Mouse (Mus musculus) heart, postnatal 36 days (tissue): Measurements from ENCODE around the gene Oscp1. TPM values are rescaled to one million over a fixed set of nuclear protein-coding genes. Genes with fewer than 3 reads are reported as not detected.

Experiments used
- DNase-seq, 2 experiments: peaks; one replicate each; pipeline ENCODE4 v3.0.0; 2021 to 2022
- intact Hi-C: fragments of 180-260 bp; cut with DNase I; formaldehyde crosslinking; loops from one replicate; pipeline ENCODE4 v1.15.1; 2025
- total RNA-seq, 2 experiments: library from RNA; stranded (reverse); gene quantifications; 2 replicates each; pipeline ENCODE4 v1.2.3; 2021

Gene Oscp1
- 1 to 10 TPM; 2.5 to 2.7 TPM for total RNA-seq

GRCm38 (mm10) chr4:126058134-126058996 lies at the start of gene Oscp1:
TSS of gene Oscp1 (plus strand) at chr4:126058565.
- intact Hi-C loops = no loop called here
- DNase-seq = peak; percentile 81 to 86

- intact Hi-C loops = no loop called here
- no peak for DNase-seq
Observed at GRCm38 (mm10) chr4:126017676-126018332, 40.6 kb upstream of the Oscp1 start.

- DNase-seq = no peak
- intact Hi-C loops = no loop called here
Observed at GRCm38 (mm10) chr4:126018966-126019538, 39.3 kb upstream of the Oscp1 start.

GRCm38 (mm10) chr4:126024303-126024900 lies 34.0 kb upstream of the Oscp1 start, which contains the start of gene Csf3r:
TSS of gene Csf3r (plus strand) at chr4:126024550.
- DNase-seq = no peak
- intact Hi-C loops = no loop called here

- intact Hi-C loops = no loop called here
- DNase-seq = no peak
Observed at GRCm38 (mm10) chr4:126025801-126026200, 32.6 kb upstream of the Oscp1 start.

- intact Hi-C loops = no loop called here
- DNase-seq = no peak
Observed at GRCm38 (mm10) chr4:126027980-126028379, 30.4 kb upstream of the Oscp1 start.

GRCm38 (mm10) chr4:126029042-126029441 lies 29.3 kb upstream of the Oscp1 start:
- DNase-seq = no peak
- intact Hi-C loops = no loop called here

GRCm38 (mm10) chr4:126030705-126031104 lies 27.7 kb upstream of the Oscp1 start:
- DNase-seq = no peak
- intact Hi-C loops = no loop called here

GRCm38 (mm10) chr4:126035413-126035812 lies 23.0 kb upstream of the Oscp1 start:
- intact Hi-C loops = no loop called here

GRCm38 (mm10) chr4:126046851-126047585 lies 11.3 kb upstream of the Oscp1 start, which contains the start of gene Mrps15:
TSS of gene Mrps15 (plus strand) at chr4:126046925.
- peak; percentile 82 to 83 for DNase-seq
- intact Hi-C loops = no loop called here

More at GRCm38 (mm10) chr4:126035413-126035812, 23.0 kb upstream of the Oscp1 start:
- no peak for DNase-seq

GRCm38 (mm10) chr4:126051617-126052016 lies 6.7 kb upstream of the Oscp1 start:
- peak in 1 of 2 experiments; percentile 15 for DNase-seq
- intact Hi-C loops = no loop called here

- intact Hi-C loops = no loop called here
- no peak for DNase-seq
Observed at GRCm38 (mm10) chr4:126057207-126058133, 895 bp upstream of the Oscp1 start.

GRCm38 (mm10) chr4:126058997-126059362 lies 615 bp downstream of the Oscp1 start:
- no peak for DNase-seq

GRCm38 (mm10) chr4:126062856-126063255 lies 4.5 kb downstream of the Oscp1 start:
- intact Hi-C loops = no loop called here
- no peak for DNase-seq

More at GRCm38 (mm10) chr4:126058997-126059362, 615 bp downstream of the Oscp1 start:
- intact Hi-C loops = no loop called here

GRCm38 (mm10) chr4:126065241-126065640 lies 6.9 kb downstream of the Oscp1 start:
- DNase-seq = no peak
- intact Hi-C loops = no loop called here

GRCm38 (mm10) chr4:126067401-126068077 lies 9.2 kb downstream of the Oscp1 start:
- peak; percentile 32 to 34 for DNase-seq

GRCm38 (mm10) chr4:126068842-126069241 lies 10.5 kb downstream of the Oscp1 start:
- no peak for DNase-seq
- intact Hi-C loops = no loop called here

More at GRCm38 (mm10) chr4:126067401-126068077, 9.2 kb downstream of the Oscp1 start:
- intact Hi-C loops = no loop called here

GRCm38 (mm10) chr4:126077833-126078232 lies 19.5 kb downstream of the Oscp1 start:
- intact Hi-C loops = no loop called here
- DNase-seq = no peak
